ENCODE assay signal across 9 mouse cellular contexts in genomic region chr11:75400099-75400498, GRCm38 (mm10). TPM values are rescaled to one million over a fixed set of nuclear protein-coding genes. Genes with fewer than 3 reads are reported as not detected.
DNase-seq lines count a peak whose midpoint lies in the region; ATAC-seq lines count a peak whose summit lies in the region.
"Had no signal": no experiment of that assay in that cellular context is flagged by ENCODE, and none has a peak within 500 bp of the region (broad histone marks: within the 10 kb centered on the region; RNA-seq: fewer than 3 reads in every experiment).

No protein-coding gene starts in this region.

- ATAC-seq in cerebellum, adult (ENCODE audit: insufficient number of reproducible peaks, low FRiP score, low TSS enrichment), result no peak

- DNase-seq in cerebellum, adult 11 months, result peak; percentile 23
- DNase-seq in layer of hippocampus, adult 11-12 months (ENCODE audit: low spot score), result peak; percentile 46
- DNase-seq in layer of hippocampus, postnatal 14 days (ENCODE audit: low spot score in 2 of 2), result no peak
- peak; percentile 50 for DNase-seq in thymus, postnatal 4 days
- no peak for DNase-seq in thymus, postnatal 25 days
- no peak for DNase-seq in embryo, embryonic 10 days (ENCODE audit: low spot score)
- no peak for DNase-seq in embryo, embryonic 9.5 days (ENCODE audit: extremely low spot score)

RNA-seq across cellular contexts. Expression of gene Serpinf1, which starts 22.4 kb away (rescaled TPM):
- total RNA-seq in layer of hippocampus, postnatal 14 days (2021), result 10 to 100 TPM; 20.3 to 36.0 TPM

RNA-seq across cellular contexts. Expression of gene Serpinf2, which starts 39.3 kb away (rescaled TPM):
- under 1 TPM; 0.62 to 0.71 TPM for total RNA-seq in layer of hippocampus, postnatal 14 days (2021)
- total RNA-seq: left cerebral cortex, postnatal 25 days had no signal

RNA-seq across cellular contexts. Expression of gene Smyd4, which starts 51.9 kb away (rescaled TPM):
- total RNA-seq in layer of hippocampus, postnatal 14 days (2021), result 10 to 100 TPM; 10.6 to 12.3 TPM

RNA-seq across cellular contexts. Expression of gene Rpa1, which starts 52.0 kb away (rescaled TPM):
- 10 to 100 TPM; 57.2 to 66.7 TPM for total RNA-seq in layer of hippocampus, postnatal 14 days (2021)

RNA-seq across cellular contexts. Expression of gene Wdr81, which starts 54.4 kb away (rescaled TPM):
- total RNA-seq in layer of hippocampus, postnatal 14 days (2021), result 10 to 100 TPM; 22.5 TPM

Comparison
In these comparisons a context has a peak if more than half of its experiments do, and no peak if none do; other contexts are left out.
1. DNase-seq: peak in cerebellum, adult 11 months (single experiment), layer of hippocampus, adult 11-12 months (single experiment) and thymus, postnatal 4 days (single experiment); none in layer of hippocampus, postnatal 14 days (0 of 2), thymus, postnatal 25 days (single experiment), embryo, embryonic 10 days (single experiment) and embryo, embryonic 9.5 days (single experiment).